Mouse (Mus musculus) urinary bladder, adult 18-20 months (tissue): Measurements from ENCODE around the gene Cln6.
"Not testable (repeated sequence)": the region's sequence is repeated elsewhere in the genome, so short reads cannot be mapped to it uniquely, and the experiment has no call there.

Experiments used
- DNase-seq, 2 experiments: peaks; one replicate each; pipeline ENCODE4 v3.0.0; 2022; ENCODE audit warnings: low spot score in 2 of 2, mixed read lengths in 2 of 2

The Cln6 gene

DNA sequence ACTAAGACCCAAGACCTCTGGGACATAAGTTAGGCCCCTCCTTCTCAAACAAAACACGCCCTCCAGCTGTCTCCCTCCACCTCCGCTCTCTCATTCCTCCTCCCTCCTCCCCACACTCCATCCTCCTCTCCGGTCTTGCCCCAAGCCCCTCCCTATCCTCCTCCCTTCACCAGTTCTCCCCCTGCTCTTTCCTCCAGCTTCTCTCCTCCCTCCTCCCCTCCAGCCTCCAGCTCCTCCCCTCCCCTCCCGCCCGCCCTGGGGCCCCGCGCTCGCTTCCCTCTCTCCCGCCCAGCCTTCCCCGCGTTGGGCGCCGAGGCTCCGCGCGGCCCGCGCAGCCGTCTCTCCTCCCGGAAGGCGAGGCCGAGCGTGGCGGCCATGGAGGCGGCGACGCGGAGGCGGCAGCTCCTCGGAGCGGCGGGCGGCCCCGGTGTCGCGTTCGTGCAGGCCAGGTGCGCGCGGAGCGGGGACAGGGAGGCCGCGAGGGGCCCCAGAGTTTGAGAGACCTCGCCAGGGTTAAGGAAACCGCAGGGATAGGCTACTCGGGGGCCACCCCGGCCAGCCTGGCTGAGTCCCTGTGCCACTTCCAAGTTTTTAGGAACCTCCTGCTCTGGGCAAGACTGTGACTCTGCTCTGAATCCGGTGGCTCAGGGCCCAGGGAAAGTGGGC is at the start of gene Cln6:
Gene Cln6 (plus strand): TSS at position 280 of the 666 bp plus-strand sequence.
- DNase-seq: peak; percentile 63 to 78

GRCm38 (mm10) chr9:62789856-62790255 is 48.7 kb upstream of the Cln6 start:
- no peak for DNase-seq

DNA sequence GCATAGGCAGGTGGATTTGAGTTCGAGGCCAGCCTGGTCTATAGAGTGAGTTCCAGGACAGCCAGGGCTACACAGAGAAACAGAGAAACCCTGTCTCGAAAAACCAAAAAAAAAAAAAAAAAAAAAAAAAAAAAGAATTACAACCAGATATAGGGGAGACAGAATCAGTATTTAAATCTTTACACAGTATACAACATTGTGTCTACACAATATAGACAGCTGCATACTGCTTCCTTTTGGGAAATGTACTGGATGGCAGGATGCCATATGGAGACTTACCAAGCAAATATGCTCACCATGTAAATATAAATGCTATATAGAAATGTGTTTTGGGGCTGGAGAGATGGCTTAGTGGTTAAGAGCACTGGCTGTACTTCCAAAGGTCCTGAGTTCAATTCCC is 39.4 kb upstream of the Cln6 start:
- not testable (repeated sequence) for DNase-seq

GRCm38 (mm10) chr9:62810095-62810494 is 28.5 kb upstream of the Cln6 start:
- DNase-seq: no peak

- peak in 1 of 2 experiments; percentile 33 for DNase-seq
These were observed 27.8 kb upstream of the Cln6 start for GRCm38 (mm10) chr9:62810543-62811515.

DNA sequence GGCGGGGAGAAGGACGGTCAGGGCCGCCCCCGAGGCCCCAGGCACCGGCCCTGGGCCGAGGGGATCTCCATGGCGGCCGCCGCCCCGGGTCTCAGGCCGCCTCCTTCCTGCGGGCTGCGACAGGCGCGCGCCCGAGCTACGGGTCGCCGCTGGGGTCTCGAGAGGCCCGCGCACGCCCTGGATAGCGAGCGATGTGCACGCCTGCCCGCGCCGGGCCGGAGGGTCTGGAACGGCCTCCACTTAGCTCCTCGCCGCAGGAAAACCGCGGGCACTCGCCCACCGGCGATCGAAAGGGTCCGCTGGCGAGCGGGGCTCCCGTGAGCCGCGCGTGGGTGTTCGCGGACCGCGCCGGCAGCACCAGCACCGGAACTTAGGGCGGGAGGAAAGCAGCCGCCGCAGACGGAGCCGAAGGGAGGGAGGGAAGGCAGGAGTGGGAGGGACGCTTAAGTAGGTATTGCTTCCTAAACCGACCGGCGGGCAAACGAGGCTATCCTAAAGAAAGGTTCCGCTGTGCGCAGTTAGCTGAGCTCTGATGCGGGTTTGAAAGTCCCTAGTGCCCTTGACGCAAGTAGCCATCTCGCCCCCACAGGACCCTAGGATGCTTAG is 27.0 kb upstream of the Cln6 start, which contains the start of gene Fem1b:
Gene Fem1b (minus strand): TSS at position 419 of the 606 bp plus-strand sequence.
- DNase-seq: peak; percentile 82 to 94

DNA sequence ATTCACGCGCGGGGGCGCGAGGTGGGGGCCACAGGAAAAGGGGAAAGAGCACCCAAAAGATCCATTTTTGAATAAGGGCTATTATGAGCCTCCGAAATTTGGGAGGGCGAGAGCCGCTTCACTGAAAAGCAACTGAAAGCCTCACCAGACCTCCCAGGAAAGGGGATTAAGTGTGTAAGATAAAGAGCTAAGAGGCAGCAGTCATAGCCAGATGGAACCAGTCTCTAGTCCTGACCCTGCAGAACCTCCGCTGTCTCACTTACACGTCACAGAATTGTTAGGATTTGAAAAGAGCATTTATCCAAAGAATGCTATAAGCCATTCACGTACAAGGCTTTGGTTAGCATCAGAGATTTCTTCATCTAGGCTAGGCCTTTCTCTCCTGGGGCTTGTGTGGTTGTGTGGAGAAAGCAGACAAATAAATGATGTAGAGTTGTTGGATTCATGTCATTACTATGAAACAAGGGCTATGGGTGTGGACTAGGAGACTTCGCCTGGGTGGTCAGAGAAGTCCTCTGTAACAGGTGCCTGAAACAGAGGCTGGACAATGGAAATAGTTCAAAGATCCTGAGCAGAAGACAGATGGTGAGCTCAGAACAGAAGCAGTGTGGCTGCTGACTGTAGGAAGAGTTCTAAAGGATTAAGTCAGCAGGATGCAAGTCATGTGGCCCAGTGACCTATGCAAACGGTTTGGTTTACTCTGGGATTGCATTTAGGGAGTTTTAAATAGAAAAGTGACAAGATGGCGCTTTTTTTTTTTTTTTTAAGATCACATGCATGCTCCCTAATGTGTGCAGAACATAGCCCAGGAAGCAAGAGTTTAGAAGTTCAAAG is 26.2 kb upstream of the Cln6 start:
- no peak for DNase-seq

GRCm38 (mm10) chr9:62814751-62815150 is 23.8 kb upstream of the Cln6 start:
- no peak for DNase-seq

GRCm38 (mm10) chr9:62816323-62817098 is 22.1 kb upstream of the Cln6 start:
- DNase-seq: no peak

DNA sequence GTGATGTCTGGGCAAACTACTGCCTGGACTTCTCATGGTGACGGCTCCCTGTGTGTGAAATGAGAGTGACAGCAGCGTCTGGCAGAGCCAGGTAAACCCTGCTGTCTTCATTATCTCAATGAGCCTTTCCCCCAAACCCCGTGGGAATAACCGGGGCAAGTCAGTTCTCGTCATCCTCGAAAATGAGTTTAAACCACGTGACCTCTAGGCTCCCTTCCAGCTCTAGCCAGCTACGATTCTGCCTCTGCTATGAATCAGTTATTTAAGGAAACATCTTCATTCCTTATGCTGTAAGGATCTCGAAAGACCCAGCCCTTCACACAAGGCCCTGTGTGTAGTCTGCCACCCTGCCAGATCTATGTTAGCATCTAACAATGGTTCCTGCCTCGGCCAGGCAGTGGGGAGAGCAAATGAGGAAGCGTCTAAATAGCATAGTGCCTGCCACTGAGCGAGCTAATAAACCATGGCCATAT is 21.4 kb upstream of the Cln6 start:
- DNase-seq: peak; percentile 40 to 54

GRCm38 (mm10) chr9:62817828-62818614 is 20.6 kb upstream of the Cln6 start:
- peak; percentile 46 to 77 for DNase-seq

DNA sequence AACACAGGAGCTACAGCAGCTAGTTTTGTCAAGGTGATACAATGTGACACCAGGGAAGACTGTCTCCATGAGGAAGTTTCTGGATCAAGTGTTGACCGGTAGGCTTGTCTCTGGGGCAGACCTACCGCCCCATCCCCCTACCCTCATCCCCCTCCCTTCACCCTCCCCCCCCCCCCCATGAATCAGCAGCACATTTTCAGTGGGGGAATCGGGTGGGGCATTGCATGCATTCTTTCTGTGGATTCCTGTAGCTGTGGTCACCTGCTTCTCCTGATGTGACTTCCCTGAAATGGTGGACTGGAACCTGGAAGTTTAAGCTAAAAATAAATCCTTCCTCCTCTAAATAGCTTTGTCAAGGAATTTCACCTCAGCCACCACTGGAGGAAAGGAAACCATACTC is 19.1 kb upstream of the Cln6 start:
- DNase-seq: no peak

GRCm38 (mm10) chr9:62819910-62820309 is 18.7 kb upstream of the Cln6 start:
- not testable (repeated sequence) for DNase-seq

- no peak for DNase-seq
These were observed 17.8 kb upstream of the Cln6 start for GRCm38 (mm10) chr9:62820829-62821228.

GRCm38 (mm10) chr9:62821811-62822210 is 16.8 kb upstream of the Cln6 start:
- no peak for DNase-seq

- no peak for DNase-seq
These were observed 12.7 kb upstream of the Cln6 start for GRCm38 (mm10) chr9:62825791-62826393.

DNA sequence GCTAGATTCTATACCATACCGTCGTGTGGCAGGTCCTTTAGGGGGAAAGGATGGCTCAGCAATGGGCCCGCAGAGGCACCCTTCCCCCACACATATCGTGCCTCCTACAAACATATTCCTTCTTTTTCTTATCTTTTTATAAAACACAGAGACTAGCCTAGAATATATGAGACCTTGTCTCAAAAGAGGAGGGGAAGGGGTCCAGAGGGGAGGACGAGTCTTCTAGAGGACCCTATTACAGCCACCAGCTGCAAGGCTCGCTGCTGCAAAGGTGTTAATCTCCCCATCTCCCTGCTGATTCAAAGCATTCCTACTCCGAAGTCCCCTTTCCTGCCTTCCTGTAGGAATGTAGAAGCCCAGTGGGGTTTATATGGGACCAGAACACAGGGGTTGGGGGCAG is 12.1 kb upstream of the Cln6 start:
- no peak for DNase-seq

- DNase-seq: no peak
These were observed 10.5 kb upstream of the Cln6 start for GRCm38 (mm10) chr9:62827939-62828652.
